Mouse (Mus musculus) embryonic fibroblast, embryonic 13.5 days (primary cell): ENCODE measurements at regions not wholly inside any gene's neighbourhood (a gene's known extent, or its start where the extent isn't known, plus 50 kb on each side); places are given as distances from the start of the nearest gene placed in this dataset.

ENCODE experiments used
- CTCF ChIP-seq: IDR thresholded peaks from 2 replicates; pipeline ENCODE4 v1.5.1; 2011; ENCODE audit warnings: mild to moderate bottlenecking, control low read depth, low read length, moderate library complexity, borderline replicate concordance; ENCODE audit not compliant: insufficient read depth
- POLR2A ChIP-seq: IDR thresholded peaks from 2 replicates; pipeline ENCODE4 v1.6.1; 2011; ENCODE audit warnings: low read depth, mild to moderate bottlenecking, control low read depth, low read length, moderate library complexity

DNA sequence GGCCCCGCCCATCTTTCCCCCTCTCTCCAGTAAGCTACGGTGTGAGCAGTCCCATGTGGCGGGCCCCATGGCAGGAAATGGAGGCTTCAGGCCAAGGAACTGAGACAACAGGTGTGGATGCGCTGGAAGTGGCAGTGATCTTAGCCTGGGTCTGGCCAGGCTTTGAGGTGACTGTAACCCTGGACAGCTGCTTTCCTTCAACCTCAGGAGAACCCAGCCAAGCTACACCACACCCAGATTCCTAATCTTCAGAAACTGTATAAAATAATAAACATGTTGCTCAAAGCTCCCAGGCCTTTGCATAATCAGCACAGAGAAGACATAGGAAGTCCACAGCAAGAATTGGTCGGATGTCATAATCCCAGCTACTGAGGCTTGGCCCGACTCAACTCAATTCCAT is 56.8 kb upstream of the Egln3 start:
- TF ChIP-seq POLR2A = no peak
- no peak for TF ChIP-seq CTCF
